Mouse (Mus musculus) thymus, adult 18-20 months (tissue): ENCODE results near the gene Tmem53.

Experiments used
- DNase-seq, 2 experiments: peaks; one replicate each; pipeline ENCODE4 v3.0.0; 2022; ENCODE audit warnings: mixed read lengths in 2 of 2

Gene Tmem53

GRCm38 (mm10) chr4:117317701-117318190 lies 66.0 kb downstream of the Tmem53 start:
- DNase-seq = no peak
